ENCODE assay signal across 1 mouse cellular context in the genomic region with DNA sequence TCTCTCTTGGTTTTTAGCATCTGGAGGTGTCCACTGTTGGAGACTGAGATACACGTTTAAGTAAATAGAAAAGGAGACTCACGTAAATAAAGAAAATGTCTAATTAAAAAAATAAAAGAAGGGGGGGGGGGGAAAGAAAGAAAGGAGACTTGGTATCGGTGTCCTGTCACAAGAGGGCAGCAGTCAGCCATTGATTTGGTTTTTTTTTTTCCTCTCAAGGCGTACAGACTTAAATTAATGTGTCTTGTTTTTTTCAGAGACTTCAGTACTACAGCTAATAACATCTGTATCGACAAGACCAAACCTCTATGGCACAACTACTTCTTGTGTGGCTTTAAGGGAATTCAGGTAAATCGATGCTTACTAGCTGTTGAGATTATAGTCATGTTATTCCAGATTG.
TF ChIP-seq lines count a peak whose summit lies in the region.

No protein-coding gene starts in this region.

TF ChIP-seq in CH12.LX, 34 proteins besides CTCF, POLR2A, EP300 and RAD21 (continued from another document):
- TF ChIP-seq MAZ (IDR thresholded peaks at IDR 0.05; ENCODE audit: low read depth, low read length), result peak; percentile 50; the same call in 1 of the 2 replicates
- no peak for TF ChIP-seq CHD1 (IDR thresholded peaks at IDR 0.05; ENCODE audit: low read depth, low read length)
TF ChIP-seq in CH12.LX: peak in this region for 3.
